Mouse (Mus musculus): ENCODE results near the gene H2al2b. TPM values are rescaled to one million over a fixed set of nuclear protein-coding genes. Genes with fewer than 3 reads are reported as not detected.

Gene H2al2b
- not detected in 2 replicates for polyA plus RNA-seq (2012)

GRCm38 (mm10) chrY:2720574-2720973 is at the start of gene H2al2b:
TSS of gene H2al2b (minus strand) at chrY:2720674.

Other genes with a start within 250 kb of the H2al2b start
- gene H2al2c, start 121.6 kb downstream of the H2al2b start, polyA plus RNA-seq (2012) = not detected in 2 replicates
- not detected in 2 replicates for gene Sry, start 57.0 kb downstream of the H2al2b start, polyA plus RNA-seq (2012)
- not detected in 2 replicates for gene Gm4064, start 75.5 kb upstream of the H2al2b start, polyA plus RNA-seq (2012)
- not detected in 2 replicates for gene Rbmy, start 110.0 kb upstream of the H2al2b start, polyA plus RNA-seq (2012)
- gene Gm10256, start 110.0 kb upstream of the H2al2b start, polyA plus RNA-seq (2012) = not detected in 2 replicates
- not detected in 2 replicates for gene Gm10352, start 180.3 kb upstream of the H2al2b start, polyA plus RNA-seq (2012)
- not detected in 2 replicates for gene Gm29289, start 211.9 kb upstream of the H2al2b start, polyA plus RNA-seq (2012)

Measured in megakaryocyte-erythroid progenitor cell, adult 5 weeks (primary cell).